Mouse (Mus musculus) embryonic fibroblast, embryonic 13.5 days (primary cell): Measurements from ENCODE around the gene Eif2b3. TPM values are rescaled to one million over a fixed set of nuclear protein-coding genes. Genes with fewer than 3 reads are reported as not detected.

Source experiments
- H3K27ac ChIP-seq: 2 replicates; pipeline ENCODE4 v1.5.1; 2012; ENCODE audit warnings: low read length, control low read depth, inconsistent platforms; ENCODE audit not compliant: insufficient read depth
- H3K4me1 ChIP-seq: 2 replicates; pipeline ENCODE4 v1.6.1; 2011; ENCODE audit warnings: low read length; ENCODE audit not compliant: control insufficient read depth, insufficient read depth
- H3K4me3 ChIP-seq: 2 replicates; pipeline ENCODE4 v1.5.1; 2011; ENCODE audit warnings: mild to moderate bottlenecking, control low read depth, low read length; ENCODE audit not compliant: insufficient read depth
- CTCF ChIP-seq: IDR thresholded peaks from 2 replicates; pipeline ENCODE4 v1.5.1; 2011; ENCODE audit warnings: mild to moderate bottlenecking, control low read depth, low read length, moderate library complexity, borderline replicate concordance; ENCODE audit not compliant: insufficient read depth
- POLR2A ChIP-seq: IDR thresholded peaks from 2 replicates; pipeline ENCODE4 v1.6.1; 2011; ENCODE audit warnings: low read depth, mild to moderate bottlenecking, control low read depth, low read length, moderate library complexity
- polyA plus RNA-seq: library from polyadenylated mRNA; stranded (reverse); fragments of >200 nt; gene quantifications from 2 replicates; pipeline ENCODE4 v1.2.4, GENCODE M21; 2011; ENCODE audit warnings: low read depth; ENCODE audit not compliant: missing spikeins, insufficient read length

The Eif2b3 gene
- polyA plus RNA-seq, 1 experiment = 34.1 TPM

DNA sequence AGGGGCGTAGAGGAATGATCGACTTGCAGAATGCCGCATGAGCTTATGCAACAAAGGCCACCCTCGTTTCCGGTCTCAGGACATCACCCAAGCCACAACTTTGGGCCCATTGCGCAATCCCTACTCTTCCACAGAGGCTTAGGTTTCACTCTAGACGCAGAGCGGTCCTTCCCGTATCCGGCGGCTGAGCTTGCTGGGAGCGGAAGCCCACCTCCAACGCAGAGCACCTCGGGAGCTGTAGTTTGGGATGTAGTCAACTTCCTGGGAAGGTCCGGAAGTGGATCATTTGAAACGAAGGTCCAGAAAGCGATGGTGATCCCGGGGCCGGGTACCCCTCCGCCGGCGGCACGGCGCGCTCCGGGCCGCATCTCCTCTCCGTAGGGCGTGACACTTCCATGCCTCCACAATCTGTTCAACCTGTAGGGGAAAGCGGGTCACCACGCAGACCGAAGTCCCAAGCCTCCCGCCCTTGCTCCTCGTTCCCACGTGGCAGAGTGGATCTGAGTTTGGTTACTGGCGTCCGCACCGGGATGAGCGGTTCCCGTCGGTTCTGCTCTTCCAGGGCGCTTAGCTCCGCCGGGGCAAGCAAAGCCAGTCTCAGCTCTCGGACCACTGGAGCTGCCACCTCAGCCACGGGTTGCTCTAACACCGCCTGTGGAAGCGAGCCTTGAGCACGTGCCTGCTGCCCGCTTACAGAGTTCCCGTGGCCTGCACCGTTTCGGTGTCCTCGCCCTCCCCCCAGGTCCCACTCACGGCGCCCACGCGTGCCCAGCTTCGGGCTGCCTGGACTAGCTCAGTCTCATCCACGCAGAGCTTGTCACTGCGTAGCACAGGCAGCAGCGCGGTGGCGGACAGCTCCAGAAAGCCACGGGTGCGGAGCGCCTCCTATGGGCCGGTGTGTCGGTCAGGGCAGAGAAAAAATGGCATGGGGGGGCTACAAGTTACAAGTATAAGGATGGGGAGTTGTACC lies 101.5 kb downstream of the Eif2b3 start:
- TF ChIP-seq POLR2A = peak; percentile 70
- peak; percentile 84 for TF ChIP-seq CTCF
- H3K4me3 ChIP-seq = peak overlapping the region; percentile 45
- peak overlapping the region; percentile 78 for H3K27ac ChIP-seq
- H3K4me1 ChIP-seq = peaks cover 3% of the 10 kb centered on the region; the same call in 1 of the 2 replicates

DNA sequence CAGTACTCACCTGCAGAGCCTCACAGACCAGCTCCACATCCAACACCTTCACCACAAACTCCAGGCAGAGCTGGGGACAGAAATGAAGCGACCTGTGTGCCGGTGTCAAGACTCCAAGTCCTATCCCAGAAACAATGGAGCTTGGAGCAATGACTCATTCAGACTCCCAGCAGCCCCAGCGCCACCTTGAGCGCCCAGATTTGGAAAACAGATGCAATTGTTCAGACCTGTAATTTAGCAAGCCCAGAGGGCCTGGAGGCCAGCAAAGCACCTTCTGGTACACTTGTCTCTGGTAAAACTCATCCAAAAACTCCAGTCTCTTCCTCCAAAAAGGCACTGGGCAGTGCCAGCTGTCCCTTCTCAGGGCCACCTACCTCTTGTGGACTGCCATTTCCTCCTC lies 103.0 kb downstream of the Eif2b3 start:
- H3K4me3 ChIP-seq = no peak overlapping the region
- no peak for TF ChIP-seq CTCF
- TF ChIP-seq POLR2A = no peak
- H3K4me1 ChIP-seq = peaks cover 14% of the 10 kb centered on the region
- no peak overlapping the region for H3K27ac ChIP-seq

DNA sequence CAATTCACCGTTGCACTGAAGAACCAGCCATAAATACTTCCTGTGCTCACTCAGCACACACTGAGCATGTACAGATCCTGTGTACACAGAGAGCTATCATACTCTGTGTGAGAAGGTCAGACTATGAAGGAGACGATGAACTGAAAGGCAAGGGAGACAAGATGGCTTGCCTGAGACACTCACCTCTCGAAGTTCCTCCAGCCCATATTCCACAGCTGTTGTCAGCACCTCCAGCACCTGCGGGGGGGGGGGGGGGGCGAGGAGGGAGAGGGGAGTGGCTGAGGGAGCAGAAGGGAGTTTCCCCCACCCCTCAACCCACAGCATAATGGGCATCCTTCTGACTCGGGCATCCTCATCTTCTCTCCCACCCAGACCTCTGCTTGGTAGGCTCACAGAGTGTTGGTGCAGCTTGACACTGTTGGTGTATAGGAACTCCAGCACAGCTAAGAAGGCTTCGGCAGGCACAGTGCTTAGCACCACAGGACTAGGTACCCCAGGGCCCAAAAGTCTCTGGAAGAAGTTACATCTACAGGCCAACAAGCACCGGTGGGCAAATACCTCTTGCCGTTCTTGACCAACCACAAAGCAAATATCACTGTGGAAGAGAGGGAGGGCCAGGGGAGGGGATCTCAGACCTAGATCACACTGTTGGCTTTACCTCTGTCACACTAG lies 104.5 kb downstream of the Eif2b3 start:
- no peak overlapping the region for H3K4me3 ChIP-seq
- no peak overlapping the region for H3K27ac ChIP-seq
- H3K4me1 ChIP-seq = peaks cover 14% of the 10 kb centered on the region
- TF ChIP-seq CTCF (no peak), POLR2A (no peak; the same call in 1 of the 2 replicates)

DNA sequence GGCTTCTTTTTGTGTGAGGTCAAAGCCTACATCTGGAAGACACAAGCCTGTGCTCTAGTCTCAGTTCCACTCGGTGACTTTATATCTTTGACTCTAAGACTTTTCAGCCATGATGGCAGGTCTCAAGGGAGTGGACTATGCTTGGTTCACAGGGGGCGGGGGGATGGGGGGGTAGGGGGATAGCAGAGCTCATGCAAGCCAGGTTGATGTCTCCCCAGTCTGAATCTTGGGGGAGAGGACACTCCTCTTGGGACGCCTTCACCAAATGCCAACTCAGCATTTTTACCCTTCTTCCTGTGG lies 105.0 kb downstream of the Eif2b3 start:
- no peak overlapping the region for H3K4me3 ChIP-seq
- H3K27ac ChIP-seq = peak overlapping the region; percentile 100; the same call in 1 of the 2 replicates
- H3K4me1 ChIP-seq = peaks cover 14% of the 10 kb centered on the region
- TF ChIP-seq CTCF (no peak), POLR2A (no peak)

DNA sequence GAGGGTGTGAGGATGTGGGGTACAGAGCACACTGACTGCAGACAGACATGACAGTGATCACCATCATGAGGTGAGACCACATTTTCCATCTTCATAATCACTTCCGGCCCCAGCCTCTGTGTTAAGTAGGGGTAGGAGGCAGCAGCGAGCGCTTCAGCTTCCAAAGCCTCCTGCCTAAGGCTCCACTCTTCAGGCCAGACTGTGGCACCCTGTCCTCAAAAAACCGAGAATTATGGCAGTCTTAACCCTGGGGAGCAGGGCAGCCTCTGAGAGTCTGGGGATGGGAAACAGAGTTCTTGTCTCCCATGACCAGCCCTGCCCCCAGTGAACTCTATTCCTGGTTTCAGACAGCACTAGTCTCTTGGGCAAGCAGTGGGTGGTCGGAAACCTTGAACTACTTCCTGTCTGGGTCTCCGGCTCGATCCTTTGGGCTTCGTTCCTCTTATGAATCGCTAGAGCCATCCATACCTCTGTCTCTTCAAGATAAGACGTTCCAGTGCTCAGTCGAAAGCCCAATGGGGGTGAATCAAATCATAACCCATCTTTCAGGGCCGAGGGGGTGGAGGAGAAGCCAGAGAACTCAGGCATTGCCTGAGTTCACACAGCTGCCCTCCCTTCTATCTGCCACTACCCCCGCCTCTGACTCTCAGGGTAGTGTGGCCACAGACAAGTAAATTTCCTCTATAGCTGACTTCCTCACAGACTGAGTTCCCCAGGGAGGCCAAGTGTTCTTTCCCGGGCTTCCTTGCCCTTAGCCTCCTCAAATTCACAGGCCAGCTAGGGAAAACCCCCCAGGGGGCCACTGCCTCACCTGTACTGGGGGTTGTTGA lies 105.5 kb downstream of the Eif2b3 start:
- peak overlapping the region; percentile 28 for H3K4me3 ChIP-seq
- peaks cover 14% of the 10 kb centered on the region for H3K4me1 ChIP-seq
- TF ChIP-seq CTCF = no peak
- peak overlapping the region; percentile 100 for H3K27ac ChIP-seq

DNA sequence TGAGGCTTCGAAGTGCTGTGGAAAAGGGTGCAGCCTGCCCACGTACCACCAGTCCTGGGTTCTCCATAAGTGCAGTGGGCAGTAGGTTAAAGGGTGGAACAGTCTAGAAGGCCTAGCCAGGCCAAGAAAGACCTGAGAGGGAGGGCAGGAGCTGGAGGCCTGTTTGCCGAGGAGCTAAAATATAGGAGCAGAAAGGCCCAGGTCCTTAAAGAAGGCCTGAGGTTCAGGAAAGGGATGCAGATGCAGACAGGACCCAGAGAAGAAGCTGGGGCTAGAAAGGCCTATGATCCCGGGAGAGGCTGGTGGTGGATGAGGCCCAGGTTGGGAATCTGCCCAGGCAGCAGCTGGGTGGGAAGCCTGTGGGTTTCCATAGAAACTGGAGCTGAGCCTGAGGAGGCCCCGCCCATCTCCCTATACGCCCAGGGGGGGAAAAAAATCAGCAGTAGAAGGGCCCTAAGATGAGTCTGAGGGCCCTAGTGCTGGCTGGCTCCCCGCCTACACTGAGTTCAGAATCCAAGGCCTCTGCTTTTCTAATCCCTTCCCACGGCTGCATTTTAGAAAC lies 106.2 kb downstream of the Eif2b3 start, which contains the start of gene Btbd19:
Gene Btbd19 (minus strand): TSS at position 378 of the 562 bp plus-strand sequence.
- Histone ChIP-seq H3K4me1 (peaks cover 14% of the 10 kb centered on the region), H3K4me3 (peak within 1 kb of the TSS; percentile 28)
- TF ChIP-seq POLR2A (peak; percentile 53; the same call in 1 of the 2 replicates), CTCF (no peak)

DNA sequence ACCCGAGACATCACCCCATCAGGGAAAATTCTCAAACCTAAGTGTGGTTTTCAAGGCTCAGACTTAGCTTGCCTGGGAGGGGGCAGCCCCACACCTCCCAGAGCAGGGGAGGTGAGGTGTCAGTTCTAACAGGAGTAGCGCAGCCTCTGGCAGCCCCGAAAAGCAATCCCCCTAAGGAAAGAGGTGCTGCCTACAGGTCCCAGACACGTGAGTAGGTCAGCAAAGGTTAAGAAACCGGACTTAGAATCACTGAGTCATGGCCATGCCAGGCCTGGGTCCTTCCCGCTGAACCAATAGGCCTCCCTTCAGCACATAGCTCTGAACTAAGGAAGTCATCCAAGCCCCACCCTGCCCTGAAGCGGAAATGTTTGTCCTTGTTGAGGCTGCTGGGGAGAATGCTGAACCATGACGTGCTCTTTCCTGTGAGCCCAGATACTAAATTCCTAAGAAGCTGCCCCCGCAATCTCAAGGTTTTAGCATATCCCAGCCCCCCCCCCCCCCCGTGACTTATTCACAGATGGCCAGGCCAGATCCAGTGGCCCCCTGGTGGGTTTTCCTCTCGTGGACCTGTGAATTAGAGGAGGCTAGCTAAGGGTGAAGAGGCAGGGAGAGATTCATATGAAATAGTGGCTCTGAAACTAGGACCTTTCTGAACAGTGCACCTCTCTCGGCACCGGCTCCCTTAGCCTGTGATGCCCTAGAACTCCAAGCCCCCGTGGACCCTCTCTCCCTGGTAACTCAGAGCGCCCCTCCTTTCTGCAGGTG lies 106.9 kb downstream of the Eif2b3 start:
- Histone ChIP-seq H3K27ac (peak overlapping the region; percentile 100), H3K4me3 (no peak overlapping the region), H3K4me1 (peaks cover 14% of the 10 kb centered on the region)
- no peak for TF ChIP-seq CTCF
- TF ChIP-seq POLR2A = peak; percentile 40; the same call in 1 of the 2 replicates

More for the DNA sequence above, 106.2 kb downstream of the Eif2b3 start, which contains the start of gene Btbd19:
- H3K27ac ChIP-seq = peak within 1 kb of the TSS; percentile 100

DNA sequence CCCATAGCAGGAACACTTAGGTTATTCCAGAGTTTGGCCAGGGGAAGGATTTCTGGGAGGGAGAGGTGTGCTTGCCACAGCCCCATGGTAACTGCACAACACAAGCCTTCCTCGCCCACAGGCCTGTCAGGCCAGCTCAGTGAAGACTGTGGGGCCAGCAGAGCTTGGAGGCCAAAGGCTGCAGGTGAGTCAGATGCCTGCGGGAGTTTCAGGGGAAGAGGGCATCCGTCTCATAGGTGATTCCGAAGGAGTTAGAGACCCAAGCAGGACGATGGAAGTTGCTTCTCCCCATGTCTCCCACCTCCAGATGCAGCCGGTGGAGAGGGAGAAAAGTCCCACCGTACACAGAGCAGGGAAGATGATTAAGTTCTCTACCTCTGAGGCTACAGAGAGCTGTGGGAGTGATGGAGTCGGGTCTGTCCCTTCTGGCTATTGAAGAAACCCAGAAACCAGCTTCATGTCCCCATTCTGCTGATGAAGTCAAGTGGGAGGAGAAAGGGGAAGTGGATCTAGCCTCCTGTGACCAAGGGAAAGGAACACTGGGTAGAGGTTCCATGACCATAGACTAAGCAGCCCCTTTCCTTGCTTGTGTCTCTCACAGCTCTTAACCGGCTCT lies 107.6 kb downstream of the Eif2b3 start, which contains the start of gene Tctex1d4:
Gene Tctex1d4 (plus strand): TSS at position 120 of the 616 bp plus-strand sequence.
- Histone ChIP-seq H3K4me1 (peaks cover 20% of the 10 kb centered on the region), H3K4me3 (no peak within 1 kb of the TSS), H3K27ac (peak within 1 kb of the TSS; percentile 100)
- TF ChIP-seq CTCF (no peak), POLR2A (no peak)
